Mouse (Mus musculus) limb, embryonic 15.5 days (tissue): ENCODE results near the gene Rsc1a1. TPM values are rescaled to one million over a fixed set of nuclear protein-coding genes. Genes with fewer than 3 reads are reported as not detected.

Experiments used
- ATAC-seq: fragments of 200-750 bp; cut with Nextera tagmentation; 2 replicates; pipeline ENCODE4 v1.8.0; 2017; ENCODE audit warnings: low read depth, moderate TSS enrichment; ENCODE audit not compliant: insufficient number of reproducible peaks, low FRiP score, low TSS enrichment
- H3K27ac ChIP-seq: fragments of 300-500 bp; sonication (generic); 2 replicates; pipeline ENCODE4 v1.5.1; 2015; ENCODE audit warnings: moderate library complexity, mild to moderate bottlenecking, inconsistent platforms
- H3K27me3 ChIP-seq: fragments of 300-500 bp; sonication (generic); 2 replicates; pipeline ENCODE4 v1.6.1; 2015; ENCODE audit warnings: inconsistent platforms
- H3K36me3 ChIP-seq: fragments of 300-500 bp; sonication (generic); 2 replicates; pipeline ENCODE4 v1.6.1; 2015; ENCODE audit warnings: inconsistent platforms
- H3K4me1 ChIP-seq: fragments of 300-500 bp; sonication (generic); 2 replicates; pipeline ENCODE4 v1.6.1; 2015; ENCODE audit warnings: inconsistent platforms
- H3K4me2 ChIP-seq: fragments of 300-500 bp; sonication (generic); 2 replicates; pipeline ENCODE4 v1.6.1; 2015; ENCODE audit warnings: mild to moderate bottlenecking, inconsistent platforms
- H3K4me3 ChIP-seq: fragments of 300-500 bp; sonication (generic); 2 replicates; pipeline ENCODE4 v1.5.1; 2015; ENCODE audit warnings: mild to moderate bottlenecking, inconsistent platforms
- H3K9ac ChIP-seq: fragments of 300-500 bp; sonication (generic); 2 replicates; pipeline ENCODE4 v1.6.1; 2015; ENCODE audit warnings: inconsistent platforms
- H3K9me3 ChIP-seq: fragments of 300-500 bp; sonication (generic); 2 replicates; pipeline ENCODE4 v1.6.1; 2016; ENCODE audit warnings: inconsistent platforms
- WGBS: fragments of 180-500 bp; shearing (Covaris S2); methylation state at CpG from one replicate; pipeline ENCODE4 v1.1.7; 2015; 5-methylcytosine and 5-hydroxymethylcytosine counted together
- polyA plus RNA-seq: library from polyadenylated mRNA; unstranded; fragments of >200 nt; fragmentation: Nextera tagmentation; extraction: Ambion mirVana; gene quantifications from 2 replicates; pipeline ENCODE4 v1.2.1, GENCODE M21; 2015

Gene Rsc1a1
- polyA plus RNA-seq, 1 experiment from 2014 or later = 0.45 TPM

- no peaks in the 10 kb centered on the region for H3K27me3 ChIP-seq
- peaks cover 16% of the 10 kb centered on the region for H3K4me1 ChIP-seq
- H3K9ac ChIP-seq = no peak overlapping the region
- H3K36me3 ChIP-seq = 0 out of 2 replicates have a peak, but pooled peaks cover 5% of the 10 kb centered on the region
- no peak for ATAC-seq
- peak overlapping the region; percentile 54; the same call in 1 of the 2 replicates for H3K27ac ChIP-seq
- peak overlapping the region; percentile 97 for H3K4me3 ChIP-seq
- H3K9me3 ChIP-seq = no peaks in the 10 kb centered on the region
- peak overlapping the region; percentile 67 for H3K4me2 ChIP-seq
- 52% methylated on average over 6 of the region's 6 CpGs for WGBS
Observed at GRCm38 (mm10) chr4:141721961-141722360, 36.6 kb upstream of the Rsc1a1 start.

DNA sequence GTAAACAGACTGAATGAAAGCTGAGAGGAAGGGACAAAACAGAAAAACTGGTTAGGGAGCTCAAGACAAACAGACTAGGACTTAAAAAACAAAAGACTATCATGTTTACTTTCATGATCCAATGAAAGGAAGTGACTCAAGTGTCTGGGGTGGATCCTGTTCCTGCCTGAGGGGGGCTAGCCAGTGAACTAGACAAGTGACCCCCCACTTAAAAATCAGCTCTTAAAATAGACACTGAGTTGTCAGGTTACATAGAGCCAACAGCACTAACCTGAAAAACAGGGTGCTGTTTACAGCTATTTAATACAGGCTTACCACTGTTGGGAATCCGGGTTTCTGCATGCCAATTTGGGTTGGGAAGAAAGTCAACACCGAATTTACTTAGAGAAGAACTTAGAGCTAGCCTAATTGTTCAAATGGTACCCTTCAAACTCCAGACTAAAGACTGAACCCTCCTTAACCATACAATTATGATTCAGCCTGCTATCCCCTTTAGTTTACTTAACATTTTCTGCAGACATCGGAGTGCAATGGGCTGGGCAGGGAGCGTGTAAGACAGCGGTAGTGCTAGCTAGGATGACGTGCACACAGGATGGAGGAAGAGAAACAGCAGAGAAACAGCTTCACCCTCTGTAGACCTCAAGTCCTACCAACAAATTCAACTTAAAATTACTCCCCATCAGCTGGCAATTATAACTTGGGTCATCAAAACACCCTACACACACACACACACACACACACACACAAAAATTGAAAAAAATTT, 35.5 kb upstream of the Rsc1a1 start:
- Histone ChIP-seq H3K36me3 (0 out of 2 replicates have a peak, but pooled peaks cover 6% of the 10 kb centered on the region), H3K9ac (0 out of 2 replicates have a peak overlapping the region, but pooled peaks have one; percentile 7), H3K4me3 (no peak overlapping the region), H3K4me1 (peaks cover 16% of the 10 kb centered on the region), H3K27me3 (no peaks in the 10 kb centered on the region), H3K27ac (no peak overlapping the region; the same call in 1 of the 2 replicates), H3K4me2 (peak overlapping the region; percentile 67; the same call in 1 of the 2 replicates), H3K9me3 (no peaks in the 10 kb centered on the region)
- no peak for ATAC-seq
- WGBS = 72% methylated on average over 6 of the region's 6 CpGs

- Histone ChIP-seq H3K4me3 (no peak overlapping the region), H3K27me3 (no peaks in the 10 kb centered on the region), H3K9me3 (no peaks in the 10 kb centered on the region), H3K27ac (no peak overlapping the region), H3K9ac (no peak overlapping the region), H3K4me2 (no peak overlapping the region), H3K36me3 (peaks cover 12% of the 10 kb centered on the region; the same call in 1 of the 2 replicates), H3K4me1 (peaks cover 29% of the 10 kb centered on the region)
- ATAC-seq = no peak
- 91% methylated on average over 1 of the region's 1 CpGs for whole genome bisulfite sequencing
Observed at GRCm38 (mm10) chr4:141719304-141719703, 33.9 kb upstream of the Rsc1a1 start.

GRCm38 (mm10) chr4:141717633-141718032, 32.2 kb upstream of the Rsc1a1 start:
- no peak overlapping the region for H3K4me3 ChIP-seq
- H3K9ac ChIP-seq = no peak overlapping the region
- no peaks in the 10 kb centered on the region for H3K27me3 ChIP-seq
- ATAC-seq = no peak
- H3K4me1 ChIP-seq = peaks cover 30% of the 10 kb centered on the region
- peaks cover 25% of the 10 kb centered on the region; the same call in 1 of the 2 replicates for H3K36me3 ChIP-seq
- no peaks in the 10 kb centered on the region for H3K9me3 ChIP-seq
- no peak overlapping the region for H3K4me2 ChIP-seq
- no peak overlapping the region for H3K27ac ChIP-seq
- WGBS = 81% methylated on average over 4 of the region's 4 CpGs

DNA sequence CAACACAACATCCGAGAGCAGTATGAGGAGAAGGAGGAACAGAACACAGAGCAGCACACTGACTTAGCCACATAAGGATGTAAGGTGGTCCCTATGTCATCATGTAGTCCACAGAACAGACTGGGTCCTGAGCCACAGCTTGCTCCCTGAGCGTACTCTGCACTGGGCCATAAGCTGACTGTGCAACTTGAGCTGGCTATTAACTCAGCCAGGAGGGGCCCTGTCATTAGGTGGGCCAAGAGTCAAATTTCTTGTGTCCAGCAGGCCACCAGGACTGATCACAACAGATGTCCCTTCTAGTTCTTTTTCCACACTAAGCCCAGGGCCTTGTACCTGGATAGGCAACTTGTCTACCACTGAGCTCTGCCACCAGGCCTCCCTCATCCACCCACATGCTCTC, 29.6 kb upstream of the Rsc1a1 start:
- Histone ChIP-seq H3K4me3 (no peak overlapping the region), H3K4me1 (peaks cover 23% of the 10 kb centered on the region), H3K4me2 (no peak overlapping the region), H3K27me3 (no peaks in the 10 kb centered on the region), H3K9ac (no peak overlapping the region), H3K36me3 (peaks cover 43% of the 10 kb centered on the region), H3K27ac (peak overlapping the region; percentile 35; the same call in 1 of the 2 replicates), H3K9me3 (no peaks in the 10 kb centered on the region)
- peak; percentile 24; the same call in 1 of the 2 replicates for ATAC-seq
- 55% methylated on average over 2 of the region's 2 CpGs for WGBS

DNA sequence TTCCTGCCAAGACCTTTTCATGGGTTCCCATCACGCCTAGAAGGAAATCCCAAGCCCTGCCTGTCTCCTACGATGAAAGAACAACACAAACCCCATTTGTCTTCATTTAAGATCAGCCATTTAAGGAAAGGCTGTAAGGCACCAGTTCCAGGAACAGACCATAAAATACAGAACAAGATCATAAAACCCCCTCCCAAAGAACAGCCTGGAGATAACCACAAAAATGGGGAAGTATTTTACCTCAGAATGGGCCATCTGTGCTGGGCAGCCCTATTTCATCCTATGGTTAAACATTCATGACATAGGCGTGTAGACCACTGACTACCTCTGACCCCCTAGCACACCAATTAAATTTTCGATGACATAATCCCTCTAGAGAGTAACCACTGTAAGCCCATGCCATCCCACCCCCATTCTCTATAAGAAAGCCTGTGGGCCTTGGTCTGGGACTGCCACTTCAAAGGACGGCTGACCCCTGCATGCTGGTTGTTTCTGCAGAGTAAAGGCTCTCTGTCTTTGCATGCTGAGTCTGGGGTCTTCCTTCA, 28.3 kb upstream of the Rsc1a1 start:
- Histone ChIP-seq H3K9me3 (no peaks in the 10 kb centered on the region), H3K27me3 (no peaks in the 10 kb centered on the region), H3K27ac (no peak overlapping the region), H3K4me2 (no peak overlapping the region), H3K4me3 (no peak overlapping the region), H3K4me1 (peaks cover 18% of the 10 kb centered on the region), H3K9ac (no peak overlapping the region), H3K36me3 (peaks cover 56% of the 10 kb centered on the region)
- 38% methylated on average over 5 of the region's 5 CpGs for WGBS
- no peak for ATAC-seq

GRCm38 (mm10) chr4:141711250-141711649, 25.9 kb upstream of the Rsc1a1 start:
- Histone ChIP-seq H3K9ac (no peak overlapping the region), H3K27ac (no peak overlapping the region), H3K27me3 (no peaks in the 10 kb centered on the region), H3K9me3 (no peaks in the 10 kb centered on the region), H3K4me1 (peaks cover 18% of the 10 kb centered on the region), H3K4me2 (no peak overlapping the region), H3K36me3 (peaks cover 78% of the 10 kb centered on the region), H3K4me3 (no peak overlapping the region)
- WGBS = 94% methylated on average over 1 of the region's 1 CpGs
- no peak for ATAC-seq

DNA sequence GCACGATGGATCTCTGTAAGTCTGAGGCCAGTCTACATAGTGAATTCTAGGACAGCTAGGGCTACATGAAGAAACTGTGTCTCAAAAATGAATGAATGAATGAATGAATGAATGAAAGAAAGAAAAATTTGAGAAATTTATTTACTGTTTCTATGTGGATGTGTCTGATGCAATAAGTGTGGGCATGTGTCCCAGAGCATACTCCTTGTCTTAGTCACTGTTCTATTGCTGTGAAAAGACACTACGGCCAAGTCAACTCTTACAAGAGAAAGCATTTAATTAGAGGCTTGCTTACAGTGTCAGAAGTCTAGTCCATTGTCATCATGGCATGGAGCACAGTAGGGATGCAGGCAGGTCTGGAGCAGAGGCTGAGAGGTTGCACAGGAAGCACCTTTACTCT, 23.6 kb upstream of the Rsc1a1 start:
- Histone ChIP-seq H3K9me3 (no peaks in the 10 kb centered on the region), H3K4me3 (no peak overlapping the region), H3K36me3 (peaks cover 90% of the 10 kb centered on the region), H3K27me3 (no peaks in the 10 kb centered on the region), H3K27ac (no peak overlapping the region), H3K9ac (no peak overlapping the region), H3K4me2 (no peak overlapping the region), H3K4me1 (peaks cover 2% of the 10 kb centered on the region; the same call in 1 of the 2 replicates)
- no peak for ATAC-seq
- WGBS = 93% methylated on average over 2 of the region's 2 CpGs

GRCm38 (mm10) chr4:141708005-141708404, 22.6 kb upstream of the Rsc1a1 start:
- H3K27ac ChIP-seq = no peak overlapping the region
- peaks cover 94% of the 10 kb centered on the region for H3K36me3 ChIP-seq
- no peaks in the 10 kb centered on the region for H3K9me3 ChIP-seq
- no peak for ATAC-seq
- 90% methylated on average over 7 of the region's 7 CpGs for WGBS
- no peaks in the 10 kb centered on the region for H3K4me1 ChIP-seq
- H3K4me2 ChIP-seq = no peak overlapping the region
- no peaks in the 10 kb centered on the region for H3K27me3 ChIP-seq
- no peak overlapping the region for H3K9ac ChIP-seq
- no peak overlapping the region for H3K4me3 ChIP-seq

- no peaks in the 10 kb centered on the region for H3K9me3 ChIP-seq
- H3K36me3 ChIP-seq = peaks cover 98% of the 10 kb centered on the region
- WGBS = 81% methylated on average over 4 of the region's 4 CpGs
- no peak overlapping the region for H3K4me3 ChIP-seq
- H3K4me2 ChIP-seq = no peak overlapping the region
- H3K4me1 ChIP-seq = no peaks in the 10 kb centered on the region
- H3K27ac ChIP-seq = no peak overlapping the region
- no peak overlapping the region for H3K9ac ChIP-seq
- no peak for ATAC-seq
- H3K27me3 ChIP-seq = no peaks in the 10 kb centered on the region
Observed at GRCm38 (mm10) chr4:141705331-141705730, 19.9 kb upstream of the Rsc1a1 start.

- H3K4me2 ChIP-seq = no peak overlapping the region
- no peak overlapping the region for H3K9ac ChIP-seq
- H3K4me3 ChIP-seq = no peak overlapping the region
- 88% methylated on average over 2 of the region's 2 CpGs for WGBS
- no peaks in the 10 kb centered on the region for H3K4me1 ChIP-seq
- no peaks in the 10 kb centered on the region for H3K27me3 ChIP-seq
- H3K9me3 ChIP-seq = no peaks in the 10 kb centered on the region
- ATAC-seq = no peak
- H3K27ac ChIP-seq = no peak overlapping the region
- H3K36me3 ChIP-seq = peaks cover 99% of the 10 kb centered on the region
Observed at GRCm38 (mm10) chr4:141704625-141705024, 19.2 kb upstream of the Rsc1a1 start.

- Histone ChIP-seq H3K4me2 (no peak overlapping the region), H3K4me3 (no peak overlapping the region), H3K27me3 (no peaks in the 10 kb centered on the region), H3K4me1 (no peaks in the 10 kb centered on the region), H3K9ac (no peak overlapping the region), H3K27ac (no peak overlapping the region), H3K9me3 (no peaks in the 10 kb centered on the region), H3K36me3 (peaks cover 96% of the 10 kb centered on the region)
- WGBS = 89% methylated on average over 8 of the region's 8 CpGs
- ATAC-seq = no peak
Observed at GRCm38 (mm10) chr4:141694719-141695118, 9.3 kb upstream of the Rsc1a1 start.
